Mouse (Mus musculus) right cerebral cortex, adult 18-20 months (tissue): ENCODE data around the gene Gm7697.
"Not testable (repeated sequence)": the region's sequence is repeated elsewhere in the genome, so short reads cannot be mapped to it uniquely, and the experiment has no call there.

ENCODE experiments used
- DNase-seq: peaks from one replicate; pipeline ENCODE4 v3.0.0; 2022; ENCODE audit warnings: mixed read lengths

The Gm7697 gene

DNA sequence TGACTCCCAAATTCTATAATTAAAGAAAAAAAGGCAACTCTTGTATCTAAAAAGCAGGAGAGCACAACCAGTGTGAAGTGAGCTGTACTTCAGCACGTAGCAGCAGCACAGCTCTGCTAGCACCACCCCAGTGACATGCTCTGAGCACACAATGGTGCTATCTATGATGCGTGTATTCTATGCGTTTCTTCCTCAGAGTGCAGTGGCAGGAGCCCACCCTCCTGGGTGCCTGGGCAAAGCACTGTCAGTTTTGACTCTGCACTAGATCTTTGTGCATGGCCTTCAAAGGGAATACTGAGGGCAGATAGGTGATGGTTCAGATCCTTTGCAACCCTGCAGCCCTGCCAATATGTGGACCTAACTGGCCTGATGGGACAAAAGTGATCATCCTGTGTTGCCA is at the start of gene Gm7697:
Gene Gm7697 (minus strand): TSS at position 101 of the 400 bp plus-strand sequence.
- not testable (repeated sequence) for DNase-seq

DNA sequence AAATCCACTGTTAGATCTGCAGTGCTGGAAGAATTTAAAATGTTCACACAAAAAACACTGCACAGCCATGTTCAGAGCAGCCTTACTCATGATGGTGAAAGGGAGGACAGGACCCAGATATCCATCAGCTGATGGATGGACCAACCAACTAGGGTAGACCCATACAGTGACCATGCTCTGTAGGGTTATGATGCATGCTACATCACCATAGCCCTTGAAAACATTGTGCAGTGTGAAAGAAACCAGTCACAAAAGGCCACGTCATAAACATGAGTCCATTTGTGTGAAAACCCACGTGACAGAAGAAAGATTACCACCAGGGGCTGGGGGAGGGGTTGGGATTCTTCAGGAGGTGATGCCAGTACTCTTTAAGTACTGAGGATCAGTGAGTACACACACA is 28.5 kb upstream of the Gm7697 start:
- not testable (repeated sequence) for DNase-seq

DNA sequence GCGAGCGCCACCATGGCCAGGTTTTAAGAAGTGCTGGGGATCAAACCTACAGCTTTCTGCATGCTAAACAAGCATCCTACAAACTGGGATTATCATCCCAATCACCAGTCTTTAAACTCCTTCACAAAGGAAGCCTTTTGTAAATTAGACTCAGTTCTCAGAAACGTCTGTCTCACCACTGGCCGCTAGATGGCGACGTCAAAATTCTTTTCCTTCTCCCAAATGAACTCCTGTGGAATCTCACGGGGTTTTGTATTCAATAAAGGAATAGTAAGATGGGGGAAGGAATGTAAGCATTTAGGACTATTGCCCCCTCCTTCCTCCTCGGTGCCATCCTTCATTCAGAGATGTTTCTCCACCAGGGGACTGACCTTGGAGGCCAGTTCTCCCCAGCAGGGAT is 26.8 kb upstream of the Gm7697 start:
- peak; percentile 66 for DNase-seq

DNA sequence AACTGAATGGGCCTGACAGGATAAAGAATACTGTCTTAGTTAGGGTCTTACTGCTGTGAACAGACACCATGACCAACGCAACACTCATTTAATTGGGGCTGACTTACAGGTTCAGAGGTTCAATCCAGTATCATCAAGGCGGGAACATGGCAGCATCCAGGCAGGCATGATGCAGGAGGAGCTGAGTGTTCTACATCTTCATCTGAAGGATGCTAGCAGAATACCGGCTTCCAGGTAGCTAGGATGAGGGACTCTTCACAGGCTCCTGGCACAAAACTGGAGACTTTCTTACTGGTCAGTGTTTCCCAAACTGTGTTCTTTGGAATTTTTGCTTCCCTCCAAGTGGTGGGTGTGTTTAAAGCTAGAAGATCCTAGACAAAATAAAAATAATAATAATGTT is 25.3 kb upstream of the Gm7697 start:
- DNase-seq = not testable (repeated sequence)

- DNase-seq = not testable (repeated sequence)
Measured at GRCm38 (mm10) chr8:69547208-69547607, 24.4 kb upstream of the Gm7697 start.

GRCm38 (mm10) chr8:69545020-69545419 is 22.2 kb upstream of the Gm7697 start:
- DNase-seq = not testable (repeated sequence)

DNA sequence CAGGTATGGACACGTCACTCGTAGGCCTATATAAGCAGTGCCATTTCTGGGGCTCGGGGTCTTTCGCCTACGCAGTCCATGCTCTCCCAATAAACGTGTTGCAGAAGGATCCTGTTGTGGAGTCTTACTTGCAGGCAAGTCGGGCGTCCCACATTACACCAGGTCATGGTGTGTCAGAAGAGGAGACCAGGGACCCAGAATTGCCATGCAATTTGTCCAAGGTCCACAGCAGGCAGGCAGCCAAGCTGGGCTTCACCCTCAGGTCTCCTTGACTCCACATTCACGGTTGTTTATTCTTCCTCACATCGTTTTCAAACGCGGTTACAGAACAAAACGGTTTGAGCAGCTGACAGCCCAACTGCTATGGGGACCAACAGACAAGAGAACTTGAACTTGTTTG is 21.7 kb upstream of the Gm7697 start:
- DNase-seq = not testable (repeated sequence)

- DNase-seq = not testable (repeated sequence)
Measured at GRCm38 (mm10) chr8:69543984-69544383, 21.2 kb upstream of the Gm7697 start.

DNA sequence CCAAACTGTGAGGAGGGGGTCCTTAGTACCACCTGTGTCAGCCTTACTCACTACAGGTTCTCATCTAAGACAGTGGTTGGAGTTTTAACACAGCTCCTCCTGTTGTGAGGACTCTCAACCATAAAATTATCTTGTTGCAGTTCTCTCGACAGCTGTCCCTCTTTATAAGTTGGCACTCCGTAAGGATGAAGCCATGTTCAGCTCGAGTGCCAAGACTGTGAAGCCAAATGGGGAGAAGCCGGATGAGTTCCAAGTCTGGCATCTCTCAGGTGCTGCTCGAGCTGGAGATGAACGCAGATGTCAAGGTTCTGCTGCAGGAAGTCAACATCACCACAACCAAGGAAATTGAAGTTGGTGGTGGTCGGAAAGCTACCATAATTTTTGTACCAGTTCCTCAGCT is 18.0 kb upstream of the Gm7697 start:
- not testable (repeated sequence) for DNase-seq

GRCm38 (mm10) chr8:69540331-69540730 is 17.6 kb upstream of the Gm7697 start:
- not testable (repeated sequence) for DNase-seq

DNA sequence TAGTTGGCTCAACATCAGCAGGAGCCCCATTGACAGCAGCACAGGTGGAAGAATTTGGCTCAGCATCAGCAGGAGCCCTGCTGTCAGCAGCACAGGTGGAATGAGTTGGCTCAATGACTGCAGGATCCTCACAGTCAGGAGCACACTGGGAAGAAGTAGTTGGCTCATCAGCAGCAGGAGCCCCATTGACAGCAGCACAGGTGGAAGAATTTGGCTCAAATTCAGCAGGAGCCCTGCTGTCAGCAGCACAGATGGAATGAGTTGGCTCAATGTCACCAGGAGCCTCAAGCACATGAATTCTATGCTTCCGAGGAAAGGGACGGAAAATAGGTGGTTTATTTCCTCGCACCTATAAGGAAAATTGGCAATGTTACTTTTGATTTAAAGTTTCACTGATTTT is 47.8 kb downstream of the Gm7697 start:
- DNase-seq = not testable (repeated sequence)

- DNase-seq = not testable (repeated sequence)
Measured at GRCm38 (mm10) chr8:69453465-69453864, 69.3 kb downstream of the Gm7697 start, which contains the start of gene Gm9495. Gene Gm9495 (minus strand): TSS chr8:69453565.
